Mouse (Mus musculus) heart, embryonic 10.5 days (tissue): ENCODE results near the gene Igsf3. TPM values are rescaled to one million over a fixed set of nuclear protein-coding genes. Genes with fewer than 3 reads are reported as not detected.
"Not testable (repeated sequence)": the region's sequence is repeated elsewhere in the genome, so short reads cannot be mapped to it uniquely, and the experiment has no call there.

Source experiments
- DNase-seq: peaks from one replicate; pipeline ENCODE4 v3.0.0-alpha.2; 2017; ENCODE audit warnings: low spot score
- H3K27ac ChIP-seq: fragments of 300-500 bp; sonication (generic); 2 replicates; pipeline ENCODE4 v1.5.1; 2016; ENCODE audit warnings: mild to moderate bottlenecking
- H3K27me3 ChIP-seq: fragments of 300-500 bp; sonication (generic); 2 replicates; pipeline ENCODE4 v1.6.1; 2016; ENCODE audit warnings: mild to moderate bottlenecking; ENCODE audit not compliant: poor library complexity, insufficient read depth, severe bottlenecking
- H3K36me3 ChIP-seq: fragments of 300-500 bp; sonication (generic); 2 replicates; pipeline ENCODE4 v1.6.1; 2016; ENCODE audit warnings: mild to moderate bottlenecking, moderate library complexity
- H3K4me1 ChIP-seq: fragments of 300-500 bp; sonication (generic); 2 replicates; pipeline ENCODE4 v1.6.1; 2016; ENCODE audit warnings: mild to moderate bottlenecking
- H3K4me3 ChIP-seq: fragments of 300-500 bp; sonication (generic); 2 replicates; pipeline ENCODE4 v1.5.1; 2016; ENCODE audit warnings: mild to moderate bottlenecking, moderate library complexity
- H3K9me3 ChIP-seq: fragments of 300-500 bp; sonication (generic); 2 replicates; pipeline ENCODE4 v1.6.1; 2016; ENCODE audit warnings: mild to moderate bottlenecking, moderate library complexity
- WGBS: fragments of 180-500 bp; shearing (Covaris S2); methylation state at CpG from one replicate; pipeline ENCODE4 v1.1.7; 2016; 5-methylcytosine and 5-hydroxymethylcytosine counted together
- polyA plus RNA-seq: library from polyadenylated mRNA; unstranded; fragments of >200 nt; fragmentation: Nextera tagmentation; extraction: Ambion mirVana; gene quantifications from 2 replicates; pipeline ENCODE4 v1.2.1, GENCODE M21; 2016

The Igsf3 gene
- polyA plus RNA-seq, 1 experiment from 2014 or later = 45.9 TPM

DNA sequence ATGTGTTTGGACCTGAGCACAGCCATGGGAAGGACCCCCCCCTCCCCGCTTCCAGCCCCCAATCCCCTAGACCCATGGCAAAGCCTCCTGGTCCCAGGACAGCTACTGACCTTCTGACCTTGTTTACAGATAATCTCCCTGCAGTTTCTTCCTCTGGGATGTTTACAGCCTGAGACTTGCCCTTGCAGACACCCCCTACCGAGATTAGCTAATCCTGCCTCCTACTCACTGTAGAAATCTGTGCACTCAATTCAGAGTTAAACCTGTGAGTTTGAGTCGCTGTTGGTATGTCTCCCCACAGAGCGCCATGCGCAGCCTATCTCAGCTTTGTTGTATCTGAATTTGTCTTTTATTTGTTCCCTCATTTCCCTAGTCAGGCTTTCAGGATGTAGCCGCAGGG, 35.2 kb downstream of the Igsf3 start:
- peaks cover 90% of the 10 kb centered on the region for H3K4me1 ChIP-seq

DNA sequence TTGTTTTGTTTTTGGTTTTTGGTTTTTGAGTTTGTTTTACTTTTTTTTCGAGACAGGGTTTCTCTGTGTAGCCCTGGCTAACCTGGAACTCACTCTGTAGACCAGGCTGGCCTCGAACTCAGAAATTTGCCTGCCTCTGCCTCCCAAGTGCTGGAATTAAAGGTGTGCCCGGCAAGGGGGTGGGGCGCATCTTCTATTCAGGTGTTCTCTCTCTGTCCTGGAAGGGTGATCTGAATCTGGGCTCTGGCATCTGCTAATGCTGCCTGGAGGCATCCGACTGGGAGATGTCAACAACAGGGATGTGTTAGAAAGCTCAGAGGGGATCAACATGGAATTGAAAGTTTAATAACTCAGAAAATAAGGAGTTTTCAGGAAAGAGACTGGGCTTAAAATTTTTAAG, 36.1 kb downstream of the Igsf3 start:
- H3K27ac ChIP-seq, H3K36me3 ChIP-seq, H3K27me3 ChIP-seq, DNase-seq, H3K4me3 ChIP-seq, H3K9me3 ChIP-seq: not testable (repeated sequence)
- peaks cover 83% of the 10 kb centered on the region for H3K4me1 ChIP-seq
- WGBS = 82% methylated on average over 5 of the region's 5 CpGs

More for the DNA sequence above, 35.2 kb downstream of the Igsf3 start:
- peak overlapping the region; percentile 73 for H3K27ac ChIP-seq
- H3K9me3 ChIP-seq = no peaks in the 10 kb centered on the region
- H3K36me3 ChIP-seq = no peaks in the 10 kb centered on the region
- 60% methylated on average over 6 of the region's 6 CpGs for WGBS
- no peaks in the 10 kb centered on the region for H3K27me3 ChIP-seq
- DNase-seq = no peak
- H3K4me3 ChIP-seq = no peak overlapping the region

DNA sequence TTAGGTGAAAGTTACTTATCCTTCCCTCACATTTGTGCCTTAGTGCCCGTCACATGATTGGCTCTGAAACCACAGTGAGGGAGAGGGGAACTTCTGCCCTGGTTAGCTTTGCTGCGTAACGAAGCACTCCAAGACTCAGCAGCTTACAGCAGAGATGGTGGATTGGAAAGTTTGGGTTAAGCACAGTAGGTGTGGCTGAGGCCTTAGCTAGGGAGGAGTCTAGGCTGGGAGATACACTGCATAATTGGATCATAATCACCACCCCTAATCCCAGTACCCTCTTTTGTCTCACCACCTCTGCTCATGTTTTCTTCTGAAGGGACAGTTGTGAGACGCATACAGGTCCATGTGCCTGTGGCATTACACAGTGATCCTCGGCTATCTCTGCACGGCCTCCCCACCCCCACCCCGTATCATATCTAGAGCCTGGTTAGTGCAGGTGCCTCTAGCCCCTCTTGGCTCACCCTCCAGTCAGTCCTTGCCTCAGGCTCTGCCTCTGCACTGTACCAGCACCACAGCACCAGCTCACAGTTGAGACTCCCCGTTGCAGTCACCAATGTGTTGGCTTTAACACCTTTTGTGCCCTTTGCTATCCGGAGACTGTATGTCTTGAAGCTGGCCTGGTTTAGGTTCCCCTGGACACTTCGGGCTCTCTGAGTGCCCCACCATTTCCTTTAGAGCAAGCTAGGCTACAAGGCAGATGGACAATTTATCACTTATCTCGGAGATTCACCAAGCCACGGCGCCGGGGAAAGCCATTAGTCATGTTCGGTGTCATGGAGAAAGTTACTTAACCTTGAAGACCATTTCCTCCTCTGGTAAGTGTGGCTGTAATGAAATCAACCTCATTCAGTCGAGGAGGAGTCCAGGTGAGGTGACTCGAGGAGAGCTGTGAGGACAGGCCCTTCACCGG, 42.1 kb downstream of the Igsf3 start:
- Histone ChIP-seq H3K4me1 (peaks cover 79% of the 10 kb centered on the region), H3K27me3 (no peaks in the 10 kb centered on the region), H3K36me3 (no peaks in the 10 kb centered on the region), H3K27ac (peak overlapping the region; percentile 65), H3K9me3 (no peaks in the 10 kb centered on the region), H3K4me3 (no peak overlapping the region)
- 48% methylated on average over 18 of the region's 18 CpGs for WGBS
- DNase-seq = no peak

DNA sequence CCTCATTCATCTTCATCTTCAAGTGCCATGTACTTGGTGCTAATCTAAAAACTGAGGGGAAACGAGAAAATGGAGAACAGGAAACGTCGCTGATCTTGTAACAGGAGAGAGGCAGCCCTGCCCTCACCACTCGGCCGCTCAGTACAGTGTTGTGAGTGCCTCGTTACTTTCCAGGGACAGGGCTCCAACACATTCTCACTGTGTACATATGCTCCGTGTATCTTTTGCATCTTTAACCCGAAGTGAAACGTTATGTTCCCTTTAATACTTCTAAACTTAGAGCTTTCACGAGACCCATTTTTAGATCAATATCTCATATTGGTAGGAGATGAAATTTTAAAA, 42.7 kb downstream of the Igsf3 start:
- Histone ChIP-seq H3K27me3 (no peaks in the 10 kb centered on the region), H3K4me3 (no peak overlapping the region), H3K36me3 (no peaks in the 10 kb centered on the region), H3K9me3 (no peaks in the 10 kb centered on the region), H3K4me1 (peaks cover 79% of the 10 kb centered on the region), H3K27ac (peak overlapping the region; percentile 65; the same call in 1 of the 2 replicates)
- 51% methylated on average over 10 of the region's 10 CpGs for WGBS
- no peak for DNase-seq

DNA sequence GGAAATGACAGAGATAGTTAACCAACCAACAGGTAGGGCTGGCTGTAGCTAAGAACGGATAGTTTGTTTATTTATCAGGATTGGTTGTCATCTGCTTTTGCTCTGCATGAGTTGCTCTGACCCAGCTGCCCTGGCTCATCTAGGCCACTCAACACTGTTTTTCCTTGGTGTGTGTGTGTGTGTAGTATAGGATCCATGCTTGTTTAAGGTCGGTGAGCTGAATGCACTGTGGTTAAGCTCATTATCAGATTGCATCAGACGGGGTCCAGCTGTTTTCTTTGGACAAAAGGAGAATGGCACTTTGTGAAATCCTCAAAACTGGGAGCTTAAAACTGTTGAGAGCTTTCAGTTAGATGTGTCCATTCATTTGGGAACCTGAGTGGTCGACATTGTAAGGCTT, 46.3 kb downstream of the Igsf3 start:
- Histone ChIP-seq H3K27me3 (no peaks in the 10 kb centered on the region), H3K36me3 (peaks cover 29% of the 10 kb centered on the region), H3K27ac (no peak overlapping the region), H3K4me1 (peaks cover 63% of the 10 kb centered on the region), H3K4me3 (no peak overlapping the region), H3K9me3 (no peaks in the 10 kb centered on the region)
- 37% methylated on average over 4 of the region's 4 CpGs for WGBS
- no peak for DNase-seq

DNA sequence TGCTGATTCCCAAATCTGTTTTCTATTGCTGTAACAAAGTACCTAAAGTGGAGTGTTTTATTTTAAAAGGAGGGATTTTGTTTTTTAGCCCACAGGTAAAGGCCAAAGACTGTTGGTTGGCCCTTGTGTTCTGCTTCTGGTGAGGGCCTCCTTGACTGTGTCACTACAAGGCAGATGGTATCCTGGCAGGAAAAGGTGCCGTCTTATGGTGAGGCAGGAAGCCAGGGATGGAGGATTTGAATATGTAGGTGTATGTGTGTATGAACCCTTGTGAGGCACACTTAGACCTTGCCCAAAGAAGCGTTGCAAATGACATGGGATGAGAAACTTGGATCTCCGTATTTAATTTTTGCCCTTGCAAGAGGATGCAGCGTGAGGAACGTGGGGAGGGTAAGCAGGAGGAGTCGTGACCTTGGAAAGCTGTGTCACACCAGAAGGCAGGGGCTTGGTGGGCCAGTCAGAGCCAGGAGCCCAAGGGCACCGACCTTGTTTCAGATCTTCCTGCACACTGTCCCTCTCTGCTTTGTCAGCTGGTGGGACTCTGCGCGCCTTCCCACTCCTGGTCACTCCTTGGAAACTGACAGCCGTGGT, 47.5 kb downstream of the Igsf3 start:
- no peak for DNase-seq
- Histone ChIP-seq H3K4me3 (no peak overlapping the region), H3K27ac (0 out of 2 replicates have a peak overlapping the region, but pooled peaks have one; percentile 38), H3K4me1 (peaks cover 51% of the 10 kb centered on the region), H3K27me3 (no peaks in the 10 kb centered on the region), H3K9me3 (no peaks in the 10 kb centered on the region), H3K36me3 (peaks cover 33% of the 10 kb centered on the region)
- 66% methylated on average over 10 of the region's 10 CpGs for WGBS

DNA sequence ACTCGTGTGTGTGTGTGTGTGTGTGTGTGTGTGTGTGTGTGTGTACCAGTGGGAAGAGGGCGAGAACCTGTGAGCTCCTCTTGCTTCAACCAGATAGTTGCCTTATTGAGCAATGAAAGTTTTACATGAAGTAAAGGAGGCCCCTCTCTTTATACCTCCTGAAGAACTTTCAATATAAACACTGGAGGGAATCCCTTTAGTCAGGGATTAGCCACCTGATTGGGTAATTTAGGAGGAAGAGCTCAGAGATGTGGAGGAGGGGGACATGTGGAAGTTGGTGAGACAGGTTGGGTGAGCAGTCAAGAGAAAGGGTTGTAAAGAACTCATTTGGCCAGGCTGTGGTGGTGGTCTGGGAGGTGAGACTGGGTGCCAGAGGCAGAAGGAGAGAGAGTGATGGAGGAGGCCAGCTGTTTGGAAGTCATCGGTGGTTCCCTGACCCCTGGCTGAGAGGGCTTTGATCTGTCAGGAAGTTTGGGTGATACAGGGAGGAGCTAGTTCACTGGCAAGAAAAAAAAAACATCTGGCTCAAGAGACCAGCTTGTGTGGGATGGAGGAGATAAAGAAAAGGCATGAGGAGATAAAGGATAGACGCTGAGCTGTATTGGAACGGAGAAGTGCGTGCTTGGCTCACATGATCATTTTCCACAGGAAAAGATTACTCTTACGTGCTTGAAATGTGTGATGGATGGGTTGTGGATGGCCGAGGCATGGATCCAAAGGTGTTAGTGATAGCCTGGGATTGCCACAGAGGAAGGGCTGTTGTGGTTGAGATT, 53.3 kb downstream of the Igsf3 start:
- Histone ChIP-seq H3K4me1 (peaks cover 40% of the 10 kb centered on the region), H3K9me3 (no peaks in the 10 kb centered on the region), H3K27ac (peak overlapping the region; percentile 13; the same call in 1 of the 2 replicates), H3K4me3 (no peak overlapping the region), H3K27me3 (no peaks in the 10 kb centered on the region), H3K36me3 (peaks cover 64% of the 10 kb centered on the region)
- WGBS = 29% methylated on average over 8 of the region's 8 CpGs
- DNase-seq = no peak

DNA sequence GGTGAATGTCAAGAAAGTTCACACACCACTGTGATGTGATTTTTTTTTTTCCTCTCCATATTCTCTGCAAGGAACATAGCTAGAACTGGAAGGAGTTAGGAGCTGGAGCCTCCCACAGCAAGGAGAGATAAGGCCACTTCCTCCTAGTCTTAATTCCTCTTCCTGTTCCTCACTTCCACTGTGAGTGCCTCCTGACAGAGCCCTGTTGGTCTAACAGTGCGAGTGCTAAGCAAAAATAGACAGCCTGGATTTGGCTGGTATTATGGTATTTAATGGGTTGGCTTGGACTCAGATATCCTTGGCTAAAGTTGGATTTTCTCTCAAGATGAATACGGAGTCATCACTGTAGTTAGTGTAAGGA, 53.9 kb downstream of the Igsf3 start:
- peak overlapping the region; percentile 54; the same call in 1 of the 2 replicates for H3K27ac ChIP-seq
- no peaks in the 10 kb centered on the region for H3K9me3 ChIP-seq
- H3K36me3 ChIP-seq = peaks cover 64% of the 10 kb centered on the region
- H3K27me3 ChIP-seq = no peaks in the 10 kb centered on the region
- H3K4me3 ChIP-seq = no peak overlapping the region
- peaks cover 43% of the 10 kb centered on the region for H3K4me1 ChIP-seq
- DNase-seq = no peak
- 53% methylated on average over 2 of the region's 2 CpGs for WGBS

DNA sequence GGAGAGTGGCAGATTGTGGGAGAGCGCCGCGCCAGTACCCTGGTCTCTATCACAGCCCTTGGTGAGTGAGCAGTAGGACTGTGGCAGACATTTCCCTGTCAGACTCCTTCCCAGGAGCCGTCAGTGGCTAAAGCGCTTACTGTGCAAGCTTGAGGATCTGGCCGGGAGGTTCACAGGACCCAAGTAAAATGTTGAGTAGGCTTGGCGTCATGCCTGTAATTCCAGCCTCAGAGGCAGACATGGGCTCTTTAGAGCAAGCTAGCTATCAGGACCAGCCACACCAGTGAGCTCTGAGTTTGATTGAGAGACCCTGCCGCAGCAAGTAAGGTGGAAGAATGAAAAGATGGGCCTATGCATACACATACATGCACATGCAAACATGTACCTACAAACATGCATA, 58.8 kb downstream of the Igsf3 start:
- no peaks in the 10 kb centered on the region for H3K27me3 ChIP-seq
- H3K36me3 ChIP-seq = peaks cover 73% of the 10 kb centered on the region
- 70% methylated on average over 8 of the region's 8 CpGs for WGBS
- no peak for DNase-seq
- H3K27ac ChIP-seq = no peak overlapping the region; the same call in none of the 2 replicates
- H3K4me3 ChIP-seq = no peak overlapping the region
- no peaks in the 10 kb centered on the region for H3K9me3 ChIP-seq
- H3K4me1 ChIP-seq = peaks cover 70% of the 10 kb centered on the region

DNA sequence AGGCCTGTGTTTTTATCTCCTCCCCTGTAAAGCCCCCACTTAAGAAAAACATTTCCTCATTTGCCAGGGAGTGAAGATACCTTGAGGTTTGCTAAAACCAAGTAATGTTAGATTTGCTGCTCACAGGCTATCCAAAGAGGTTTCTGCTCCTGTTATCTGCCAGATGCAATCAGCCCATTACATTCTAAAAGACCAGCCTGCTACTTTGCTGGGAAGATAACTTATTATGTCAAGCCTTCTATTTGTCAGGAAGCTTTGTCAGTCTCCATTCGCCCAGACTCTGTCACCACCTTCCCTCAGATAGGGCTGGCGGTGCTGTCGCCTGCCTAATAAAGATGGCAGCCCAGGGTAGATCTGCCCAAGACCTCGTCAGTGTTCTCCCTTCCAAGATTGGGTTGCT, 59.6 kb downstream of the Igsf3 start:
- Histone ChIP-seq H3K27me3 (no peaks in the 10 kb centered on the region), H3K4me1 (peaks cover 68% of the 10 kb centered on the region), H3K4me3 (no peak overlapping the region), H3K9me3 (no peaks in the 10 kb centered on the region), H3K27ac (peak overlapping the region; percentile 56), H3K36me3 (peaks cover 75% of the 10 kb centered on the region)
- WGBS = 26% methylated on average over 4 of the region's 4 CpGs
- no peak for DNase-seq

DNA sequence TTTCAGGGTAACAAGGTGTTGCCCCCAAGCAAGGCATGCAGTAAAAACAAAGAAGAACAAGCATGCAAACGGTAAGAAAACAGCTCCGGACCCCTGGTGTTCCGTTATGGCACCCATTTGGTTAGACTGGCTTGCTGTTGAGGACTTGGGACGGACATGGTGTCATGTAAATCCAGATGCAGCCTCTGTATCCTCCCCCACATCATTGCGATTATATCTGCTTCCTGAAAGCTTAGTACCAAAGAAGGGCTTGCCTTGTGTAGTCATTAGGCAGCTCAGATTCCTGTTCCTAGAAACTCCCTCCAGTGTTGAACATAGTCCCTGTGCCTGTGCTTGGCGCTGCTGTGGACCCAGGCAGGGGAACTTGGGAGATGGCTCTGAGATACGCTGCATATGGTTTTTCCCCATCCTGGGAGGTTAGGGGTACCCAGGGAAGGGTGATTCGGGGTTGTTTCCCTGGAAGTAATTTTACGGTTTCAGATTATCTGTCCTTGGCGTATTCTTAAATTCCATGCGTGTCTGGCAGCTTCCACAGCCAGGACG, 60.2 kb downstream of the Igsf3 start:
- H3K9me3 ChIP-seq = no peaks in the 10 kb centered on the region
- peak overlapping the region; percentile 56 for H3K27ac ChIP-seq
- no peak for DNase-seq
- H3K36me3 ChIP-seq = peaks cover 75% of the 10 kb centered on the region
- no peak overlapping the region for H3K4me3 ChIP-seq
- H3K27me3 ChIP-seq = no peaks in the 10 kb centered on the region
- H3K4me1 ChIP-seq = peaks cover 72% of the 10 kb centered on the region
- 71% methylated on average over 12 of the region's 12 CpGs for WGBS

DNA sequence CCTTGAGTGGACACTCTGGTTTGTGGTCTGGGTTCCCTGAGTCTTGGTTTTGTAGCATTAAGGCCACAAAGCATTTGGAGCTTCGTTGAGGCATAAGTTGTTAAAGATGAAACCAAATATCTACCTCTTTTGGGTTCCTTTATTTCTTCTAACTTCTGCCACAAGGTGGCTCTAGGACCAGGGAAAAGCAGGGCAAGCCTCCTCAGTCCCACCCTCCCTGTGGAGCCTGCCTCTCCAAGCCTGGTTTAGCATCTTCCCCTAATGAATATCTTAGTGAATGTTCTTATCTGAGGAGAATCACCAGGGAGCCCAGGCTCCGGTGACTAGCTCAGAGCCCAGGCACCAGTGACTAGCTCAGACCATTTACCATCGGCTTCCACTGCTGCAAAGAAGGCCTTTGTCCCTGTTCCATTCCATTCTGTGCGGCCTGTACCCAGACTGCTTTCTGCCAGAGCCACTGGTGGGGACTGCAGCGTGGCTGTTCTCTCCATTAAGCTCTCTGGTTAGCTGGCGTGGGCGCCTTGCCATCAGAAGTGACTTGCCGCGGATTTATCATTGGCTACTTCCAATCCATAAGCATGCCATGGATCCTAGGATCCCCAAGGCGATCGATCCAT, 66.5 kb downstream of the Igsf3 start:
- peaks cover 59% of the 10 kb centered on the region for H3K36me3 ChIP-seq
- no peak overlapping the region for H3K4me3 ChIP-seq
- no peaks in the 10 kb centered on the region for H3K9me3 ChIP-seq
- no peaks in the 10 kb centered on the region for H3K27me3 ChIP-seq
- peaks cover 38% of the 10 kb centered on the region for H3K4me1 ChIP-seq
- 73% methylated on average over 11 of the region's 11 CpGs for WGBS
- no peak for DNase-seq
- no peak overlapping the region for H3K27ac ChIP-seq
